Mouse (Mus musculus): Measurements from ENCODE around the gene Lcmt1.

The Lcmt1 gene

GRCm38 (mm10) chr7:123459247-123459646, 89.7 kb downstream of the Lcmt1 start:
- DNase-seq (ENCODE audit: low spot score) = peak; percentile 32

- DNase-seq (ENCODE audit: low spot score) = peak; percentile 23
Measured at GRCm38 (mm10) chr7:123461316-123461715, 91.7 kb downstream of the Lcmt1 start.

GRCm38 (mm10) chr7:123462070-123462501, 92.5 kb downstream of the Lcmt1 start, which contains the start of gene Aqp8:
Aqp8 (plus strand) TSS chr7:123462291.
- DNase-seq (ENCODE audit: low spot score) = peak; percentile 46

GRCm38 (mm10) chr7:123463569-123463968, 94.0 kb downstream of the Lcmt1 start:
- peak; percentile 35 for DNase-seq (ENCODE audit: low spot score)

GRCm38 (mm10) chr7:123465692-123466387, 96.3 kb downstream of the Lcmt1 start:
- peak; percentile 84 for DNase-seq (ENCODE audit: low spot score)

GRCm38 (mm10) chr7:123467961-123468360, 98.4 kb downstream of the Lcmt1 start:
- no peak for DNase-seq (ENCODE audit: low spot score)

Data from testis, postnatal 10 days (tissue).